Mouse (Mus musculus): ENCODE measurements around the gene Gm3376. TPM values are rescaled to one million over a fixed set of nuclear protein-coding genes. Genes with fewer than 3 reads are reported as not detected.

Gm3376 gene
- polyA plus RNA-seq (2017; shearing (Covaris generic)): not detected

GRCm38 (mm10) chrY:3771373-3771772, at the start of gene Gm3376:
Gene Gm3376 (plus strand): TSS chrY:3771673.

Data from CD4-positive, CD25-positive, alpha-beta regulatory T cell, adult 9 weeks (primary cell).